ENCODE assay signal across 7 mouse cellular contexts in genomic region chr4:98415150-98415549, GRCm38 (mm10). TPM values are rescaled to one million over a fixed set of nuclear protein-coding genes. Genes with fewer than 3 reads are reported as not detected.
DNase-seq lines count a peak whose midpoint lies in the region; TF ChIP-seq lines count a peak whose summit lies in the region.
"Not testable (repeated sequence)": the region's sequence is repeated elsewhere in the genome, so short reads cannot be mapped to it uniquely, and the experiment has no call there.
"Had no signal": no experiment of that assay in that cellular context is flagged by ENCODE, and none has a peak within 500 bp of the region (broad histone marks: within the 10 kb centered on the region; RNA-seq: fewer than 3 reads in every experiment).

No protein-coding gene starts in this region.

- TF ChIP-seq RAD21 in MEL (IDR thresholded peaks at IDR 0.05; ENCODE audit: low read depth, low read length), result not testable (repeated sequence)

- not testable (repeated sequence) for TF ChIP-seq POLR2A in MEL (IDR thresholded peaks at IDR 0.05; ENCODE audit: control insufficient read depth in 1 of 2, insufficient read depth in 1 of 2, low read depth in 1 of 2, low read length in 2 of 2, poor library complexity in 1 of 2)

- H3K27ac ChIP-seq in MEL (ENCODE audit: control insufficient read depth, low read depth, low read length), result not testable (repeated sequence)

- H3K4me3 ChIP-seq in MEL (ENCODE audit: control insufficient read depth in 1 of 2, insufficient read depth in 1 of 2, low read depth in 2 of 2, low read length in 2 of 2), result not testable (repeated sequence)

- TF ChIP-seq EP300 in MEL (IDR thresholded peaks at IDR 0.05; ENCODE audit: low read depth in 1 of 2, low read length in 2 of 2), result not testable (repeated sequence)

- TF ChIP-seq CTCF in MEL (IDR thresholded peaks at IDR 0.05 in 2 of 3, conservative IDR thresholded peaks at IDR 0.05 in 1 of 3; ENCODE audit: control insufficient read depth in 1 of 3, insufficient read depth in 1 of 3, low read depth in 2 of 3, low read length in 3 of 3, poor library complexity in 1 of 3, severe bottlenecking in 1 of 3), result not testable (repeated sequence)

- not testable (repeated sequence) for H3K36me3 ChIP-seq in MEL (ENCODE audit: control insufficient read depth in 1 of 2, insufficient read depth in 2 of 2, low read length in 2 of 2)

- H3K9me3 ChIP-seq in MEL (replicated peaks; ENCODE audit: insufficient read depth, low read length), result not testable (repeated sequence)

- not testable (repeated sequence) for H3K79me2 ChIP-seq in MEL (ENCODE audit: control insufficient read depth, insufficient read depth, low read length, poor library complexity)

- not testable (repeated sequence) for H3K27me3 ChIP-seq in MEL (ENCODE audit: control insufficient read depth in 1 of 2, insufficient read depth in 2 of 2, low read length in 2 of 2)

- peak; percentile 30 for DNase-seq in CD4-positive, CD25-positive, alpha-beta regulatory T cell, adult 2 months (ENCODE audit: low read depth, low spot score)
- DNase-seq in ES-CJ7 (ENCODE audit: low read depth, low spot score) (peak; percentile 15), MEL (ENCODE audit: low read depth, low spot score) (peak; percentile 8), R1 (ENCODE audit: low read depth, low spot score) (peak; percentile 61), ZHBTc4 (ENCODE audit: low read depth, low spot score) (peak; percentile 60)
- DNase-seq in thymus, postnatal 4 days, result peak; percentile 11

- not testable (repeated sequence) for H3K4me1 ChIP-seq in MEL (ENCODE audit: control insufficient read depth in 1 of 2, insufficient read depth in 2 of 2, low read length in 2 of 2)

- not testable (repeated sequence) for H3K9ac ChIP-seq in MEL (ENCODE audit: control insufficient read depth, low read depth, low read length, poor library complexity, severe bottlenecking)

RNA-seq across cellular contexts. Expression of gene Patj, which starts 19.6 kb away (rescaled TPM):
- 0.39 and 0.46 TPM in 2 replicates for total RNA-seq in MEL (2012; rRNA removed)
- under 1 TPM in 1 of 2 experiments, not detected in 1; 0.19 TPM for polyA plus RNA-seq in MEL (2012; ENCODE audit: insufficient read depth in 1 of 2, insufficient read length in 2 of 2, low read depth in 1 of 2, low replicate concordance in 2 of 2, missing spikeins in 1 of 2)
- polyA plus RNA-seq: G1E had no signal

RNA-seq across cellular contexts. Expression of gene Tm2d1, which starts 32.0 kb away (rescaled TPM):
- 14.9 and 16.6 TPM in 2 replicates for total RNA-seq in MEL (2012; rRNA removed)
- 10 to 100 TPM in 1 of 2 experiments, not detected in 1; 25.7 TPM for polyA plus RNA-seq in MEL (2012; ENCODE audit: insufficient read depth in 1 of 2, insufficient read length in 2 of 2, low read depth in 1 of 2, low replicate concordance in 2 of 2, missing spikeins in 1 of 2)

Comparison
In these comparisons a context has a peak if more than half of its experiments do, and no peak if none do; other contexts are left out.
1. DNase-seq: peak in every context shown above with its lines; median percentile 61 in R1; 60 in ZHBTc4; 30 in CD4-positive, CD25-positive, alpha-beta regulatory T cell, adult 2 months; 15 in ES-CJ7; 11 in thymus, postnatal 4 days; 8 in MEL.